Mouse (Mus musculus): ENCODE results near the gene Pxdc1.

Gene Pxdc1

GRCm38 (mm10) chr13:34596797-34597196, 56.5 kb downstream of the Pxdc1 start:
- DNase-seq (ENCODE audit: low read depth, low spot score) = no peak

Data from 3T3-L1 (cell line).